Mouse (Mus musculus) stomach, embryonic 16.5 days (tissue): ENCODE data around the gene Zfp870. TPM values are rescaled to one million over a fixed set of nuclear protein-coding genes. Genes with fewer than 3 reads are reported as not detected.
"Not testable (repeated sequence)": the region's sequence is repeated elsewhere in the genome, so short reads cannot be mapped to it uniquely, and the experiment has no call there.

ENCODE experiments used
- ATAC-seq: fragments of 200-750 bp; cut with Nextera tagmentation; 2 replicates; pipeline ENCODE4 v1.8.0; 2017; ENCODE audit warnings: moderate number of reproducible peaks, moderate TSS enrichment; ENCODE audit not compliant: insufficient read depth, low FRiP score
- H3K27ac ChIP-seq: fragments of 300-500 bp; sonication (generic); 2 replicates; pipeline ENCODE4 v1.5.1; 2014; ENCODE audit warnings: low read length
- H3K27me3 ChIP-seq: fragments of 300-500 bp; sonication (generic); 2 replicates; pipeline ENCODE4 v1.6.1; 2014; ENCODE audit warnings: low read length, control low read depth, mixed read lengths; ENCODE audit not compliant: control insufficient read depth, insufficient read depth
- H3K36me3 ChIP-seq: fragments of 300-500 bp; sonication (generic); 2 replicates; pipeline ENCODE4 v1.6.1; 2014; ENCODE audit warnings: low read length; ENCODE audit not compliant: control insufficient read depth, insufficient read depth
- H3K4me1 ChIP-seq: fragments of 300-500 bp; sonication (generic); 2 replicates; pipeline ENCODE4 v1.6.1; 2014; ENCODE audit warnings: low read length, control low read depth, mixed read lengths; ENCODE audit not compliant: control insufficient read depth, insufficient read depth
- H3K4me2 ChIP-seq: fragments of 300-500 bp; sonication (generic); 2 replicates; pipeline ENCODE4 v1.6.1; 2014; ENCODE audit warnings: low read depth, low read length, mixed read lengths
- H3K4me3 ChIP-seq: fragments of 300-500 bp; sonication (generic); replicated peaks from 2 replicates; pipeline ENCODE4 v1.5.1; 2014; ENCODE audit warnings: mild to moderate bottlenecking, low read length
- H3K9ac ChIP-seq: fragments of 300-500 bp; sonication (generic); 2 replicates; pipeline ENCODE4 v1.6.1; 2014; ENCODE audit warnings: low read length
- H3K9me3 ChIP-seq: fragments of 300-500 bp; sonication (generic); replicated peaks from 2 replicates; pipeline ENCODE4 v1.6.1; 2016; ENCODE audit warnings: low read length, control low read depth; ENCODE audit not compliant: control insufficient read depth
- WGBS: fragments of 180-500 bp; shearing (Covaris S2); extraction: QIAGEN DNeasy Blood & Tissue Kit; methylation state at CpG from one replicate; pipeline ENCODE4 v1.1.7; 2014; 5-methylcytosine and 5-hydroxymethylcytosine counted together
- polyA plus RNA-seq: library from polyadenylated mRNA; unstranded; fragments of >200 nt; fragmentation: Nextera tagmentation; extraction: Ambion mirVana; gene quantifications from 2 replicates; pipeline ENCODE4 v1.2.1, GENCODE M21; 2015

The Zfp870 gene
- polyA plus RNA-seq, 1 experiment from 2014 or later: 5.8 TPM

- H3K27ac ChIP-seq: no peak overlapping the region
- H3K4me3 ChIP-seq: peak overlapping the region; percentile 18
- H3K36me3 ChIP-seq: 0 out of 2 replicates have a peak, but pooled peaks cover 5% of the 10 kb centered on the region
- H3K9ac ChIP-seq: no peak overlapping the region
- 5% methylated on average over 22 of the region's 22 CpGs for WGBS
- ATAC-seq: 0 out of 2 replicates have a peak, but pooled peaks have one; percentile 33
- H3K4me1 ChIP-seq: no peaks in the 10 kb centered on the region
- peak overlapping the region; percentile 35 for H3K4me2 ChIP-seq
- no peaks in the 10 kb centered on the region for H3K27me3 ChIP-seq
- 0 out of 2 replicates have a peak, but pooled peaks cover 4% of the 10 kb centered on the region for H3K9me3 ChIP-seq
These were observed 13.8 kb downstream of the Zfp870 start for GRCm38 (mm10) chr17:32877471-32878171.

- no peaks in the 10 kb centered on the region for H3K36me3 ChIP-seq
- no peak overlapping the region for H3K4me2 ChIP-seq
- H3K9me3 ChIP-seq: no peaks in the 10 kb centered on the region; the same call in 1 of the 2 replicates
- no peaks in the 10 kb centered on the region for H3K27me3 ChIP-seq
- H3K9ac ChIP-seq: no peak overlapping the region
- no peak overlapping the region for H3K27ac ChIP-seq
- no peak for ATAC-seq
- H3K4me1 ChIP-seq: no peaks in the 10 kb centered on the region
- no peak overlapping the region for H3K4me3 ChIP-seq
- WGBS: 60% methylated on average over 5 of the region's 5 CpGs
These were observed 18.7 kb downstream of the Zfp870 start for GRCm38 (mm10) chr17:32872696-32873095.

- no peak overlapping the region for H3K9ac ChIP-seq
- 77% methylated on average over 4 of the region's 4 CpGs for WGBS
- H3K4me3 ChIP-seq: no peak overlapping the region
- no peak for ATAC-seq
- no peaks in the 10 kb centered on the region for H3K4me1 ChIP-seq
- no peaks in the 10 kb centered on the region for H3K36me3 ChIP-seq
- no peaks in the 10 kb centered on the region for H3K27me3 ChIP-seq
- no peaks in the 10 kb centered on the region; the same call in 1 of the 2 replicates for H3K9me3 ChIP-seq
- no peak overlapping the region for H3K4me2 ChIP-seq
- no peak overlapping the region for H3K27ac ChIP-seq
These were observed 19.4 kb downstream of the Zfp870 start for GRCm38 (mm10) chr17:32872091-32872490.

- H3K9me3 ChIP-seq: no peaks in the 10 kb centered on the region; the same call in 1 of the 2 replicates
- H3K4me3 ChIP-seq: no peak overlapping the region
- H3K4me1 ChIP-seq: no peaks in the 10 kb centered on the region
- H3K27ac ChIP-seq: no peak overlapping the region
- H3K36me3 ChIP-seq: no peaks in the 10 kb centered on the region
- H3K27me3 ChIP-seq: no peaks in the 10 kb centered on the region
- no peak overlapping the region for H3K9ac ChIP-seq
- ATAC-seq: no peak
- H3K4me2 ChIP-seq: no peak overlapping the region
- 88% methylated on average over 1 of the region's 1 CpGs for WGBS
These were observed 20.0 kb downstream of the Zfp870 start for GRCm38 (mm10) chr17:32871483-32871882.

- ATAC-seq, H3K27ac ChIP-seq, H3K36me3 ChIP-seq, H3K27me3 ChIP-seq, H3K4me2 ChIP-seq, H3K4me1 ChIP-seq, H3K4me3 ChIP-seq, H3K9me3 ChIP-seq, H3K9ac ChIP-seq: not testable (repeated sequence)
- WGBS: 69% methylated on average over 3 of the region's 7 CpGs
These were observed 24.2 kb downstream of the Zfp870 start for GRCm38 (mm10) chr17:32867266-32867665.

- ATAC-seq, H3K4me3 ChIP-seq, H3K27ac ChIP-seq, H3K4me1 ChIP-seq, H3K9me3 ChIP-seq, H3K27me3 ChIP-seq, H3K9ac ChIP-seq, H3K36me3 ChIP-seq, H3K4me2 ChIP-seq: not testable (repeated sequence)
- 64% methylated on average over 3 of the region's 6 CpGs for WGBS
These were observed 34.7 kb downstream of the Zfp870 start for GRCm38 (mm10) chr17:32856713-32857112.

- no peak for ATAC-seq
- no peak overlapping the region for H3K4me3 ChIP-seq
- no peaks in the 10 kb centered on the region for H3K9me3 ChIP-seq
- no peak overlapping the region for H3K27ac ChIP-seq
- H3K9ac ChIP-seq: no peak overlapping the region
- WGBS: 47% methylated on average over 7 of the region's 7 CpGs
- no peaks in the 10 kb centered on the region for H3K4me1 ChIP-seq
- no peaks in the 10 kb centered on the region for H3K36me3 ChIP-seq
- H3K4me2 ChIP-seq: no peak overlapping the region
- H3K27me3 ChIP-seq: no peaks in the 10 kb centered on the region
These were observed 39.9 kb downstream of the Zfp870 start for GRCm38 (mm10) chr17:32851581-32851980.

GRCm38 (mm10) chr17:32841388-32841787 is 50.1 kb downstream of the Zfp870 start:
- H3K9ac ChIP-seq: no peak overlapping the region
- H3K27me3 ChIP-seq: no peaks in the 10 kb centered on the region
- H3K9me3 ChIP-seq: no peaks in the 10 kb centered on the region
- no peak overlapping the region for H3K4me3 ChIP-seq
- ATAC-seq: no peak
- no peak overlapping the region for H3K27ac ChIP-seq
- no peaks in the 10 kb centered on the region for H3K4me1 ChIP-seq
- no peak overlapping the region for H3K4me2 ChIP-seq
- no peaks in the 10 kb centered on the region for H3K36me3 ChIP-seq
- 90% methylated on average over 2 of the region's 2 CpGs for WGBS

- Histone ChIP-seq H3K4me1 (no peaks in the 10 kb centered on the region), H3K36me3 (no peaks in the 10 kb centered on the region), H3K4me2 (0 out of 2 replicates have a peak overlapping the region, but pooled peaks have one; percentile 1), H3K27ac (no peak overlapping the region), H3K9me3 (no peaks in the 10 kb centered on the region), H3K9ac (no peak overlapping the region; the same call in 1 of the 2 replicates), H3K27me3 (no peaks in the 10 kb centered on the region), H3K4me3 (no peak overlapping the region)
- ATAC-seq: peak; percentile 58; the same call in 1 of the 2 replicates
- 33% methylated on average over 15 of the region's 15 CpGs for WGBS
These were observed 52.2 kb downstream of the Zfp870 start for GRCm38 (mm10) chr17:32839083-32839802.
